Mouse (Mus musculus) midbrain, embryonic 11.5 days (tissue): ENCODE data around the gene Nck1. TPM values are rescaled to one million over a fixed set of nuclear protein-coding genes. Genes with fewer than 3 reads are reported as not detected.

Experiments used
- ATAC-seq: fragments of 200-750 bp; cut with Nextera tagmentation; 2 replicates; pipeline ENCODE4 v1.8.0; 2017; ENCODE audit warnings: moderate TSS enrichment, moderate library complexity; ENCODE audit not compliant: low FRiP score
- DNase-seq: peaks from one replicate; pipeline ENCODE4 v3.0.0; 2015; ENCODE audit warnings: low spot score; ENCODE audit errors: missing footprints
- H3K27ac ChIP-seq: fragments of 300-500 bp; sonication (generic); 2 replicates; pipeline ENCODE4 v1.5.1; 2014; ENCODE audit warnings: low read depth, low read length
- H3K27me3 ChIP-seq: fragments of 300-500 bp; sonication (generic); 2 replicates; pipeline ENCODE4 v1.6.1; 2014; ENCODE audit warnings: mild to moderate bottlenecking, low read length, moderate library complexity, mixed read lengths; ENCODE audit not compliant: control insufficient read depth, insufficient read depth
- H3K36me3 ChIP-seq: fragments of 300-500 bp; sonication (generic); 2 replicates; pipeline ENCODE4 v1.6.1; 2014; ENCODE audit warnings: mild to moderate bottlenecking, low read length, moderate library complexity, mixed read lengths; ENCODE audit not compliant: control insufficient read depth, insufficient read depth
- H3K4me1 ChIP-seq: fragments of 300-500 bp; sonication (generic); 2 replicates; pipeline ENCODE4 v1.6.1; 2014; ENCODE audit warnings: low read length; ENCODE audit not compliant: control insufficient read depth, insufficient read depth
- H3K4me2 ChIP-seq: fragments of 300-500 bp; sonication (generic); 2 replicates; pipeline ENCODE4 v1.6.1; 2014; ENCODE audit warnings: mild to moderate bottlenecking, moderate library complexity
- H3K4me3 ChIP-seq: fragments of 300-500 bp; sonication (generic); 2 replicates; pipeline ENCODE4 v1.5.1; 2014; ENCODE audit warnings: low read depth, low read length
- H3K9ac ChIP-seq: fragments of 300-500 bp; sonication (generic); 2 replicates; pipeline ENCODE4 v1.6.1; 2014; ENCODE audit warnings: low read length
- H3K9me3 ChIP-seq: fragments of 300-500 bp; sonication (generic); 2 replicates; pipeline ENCODE4 v1.6.1; 2016; ENCODE audit warnings: low read length; ENCODE audit not compliant: control insufficient read depth
- WGBS: fragments of 180-500 bp; shearing (Covaris S2); extraction: QIAGEN DNeasy Blood & Tissue Kit; methylation state at CpG from one replicate; pipeline ENCODE4 v1.1.7; 2014; 5-methylcytosine and 5-hydroxymethylcytosine counted together
- polyA plus RNA-seq: library from polyadenylated mRNA; unstranded; fragments of >200 nt; fragmentation: Nextera tagmentation; extraction: Ambion mirVana; gene quantifications from 2 replicates; pipeline ENCODE4 v1.2.1, GENCODE M21; 2014

Nck1 gene
- polyA plus RNA-seq, 1 experiment from 2014 or later = 77.8 TPM

DNA sequence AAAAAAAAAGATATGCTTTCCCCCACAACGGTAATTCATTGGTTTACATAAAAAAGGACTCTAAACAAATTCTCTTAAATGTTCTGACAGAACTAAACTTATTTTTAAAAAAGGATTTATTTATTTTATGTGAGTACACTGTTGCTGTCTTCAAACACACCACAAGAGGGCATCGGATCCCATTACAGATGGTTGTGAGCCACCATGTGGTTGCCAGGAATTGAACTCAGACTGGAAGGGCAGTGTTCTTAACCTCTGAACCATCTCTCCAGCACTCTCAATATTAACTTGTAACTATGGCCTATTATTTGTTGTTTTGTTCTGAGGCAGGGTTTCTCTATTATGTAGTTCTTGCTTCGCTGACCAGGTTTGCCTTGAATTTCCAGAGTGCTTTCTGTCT is 25.9 kb downstream of the Nck1 start:
- whole genome bisulfite sequencing = 97% methylated on average over 3 of the region's 3 CpGs
- H3K4me1 ChIP-seq = no peaks in the 10 kb centered on the region
- no peaks in the 10 kb centered on the region for H3K36me3 ChIP-seq
- H3K27me3 ChIP-seq = no peaks in the 10 kb centered on the region
- H3K4me2 ChIP-seq = no peak overlapping the region
- H3K27ac ChIP-seq = no peak overlapping the region
- no peaks in the 10 kb centered on the region for H3K9me3 ChIP-seq
- ATAC-seq (no peak), DNase-seq (no peak)
- no peak overlapping the region for H3K4me3 ChIP-seq
- H3K9ac ChIP-seq = no peak overlapping the region

DNA sequence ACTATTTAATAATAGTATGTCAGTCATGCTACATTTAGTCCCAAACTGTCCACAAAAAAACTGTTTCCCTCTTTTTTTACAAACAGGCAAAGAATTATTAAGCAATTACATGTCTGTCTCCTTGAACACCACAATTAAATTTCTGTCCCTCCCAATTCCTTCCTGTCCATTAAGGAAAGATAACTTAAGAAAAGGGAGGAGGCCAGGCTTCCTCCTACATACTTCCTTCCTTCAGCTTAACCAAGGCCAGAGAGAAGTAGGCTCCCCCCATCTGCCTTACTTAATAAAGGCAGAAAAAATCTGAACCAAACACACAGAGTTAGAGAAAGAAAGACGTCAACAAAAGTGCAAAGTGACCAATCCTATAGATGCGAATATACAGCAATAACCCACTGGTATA is 38.4 kb downstream of the Nck1 start:
- Histone ChIP-seq H3K36me3 (no peaks in the 10 kb centered on the region), H3K27ac (no peak overlapping the region), H3K9me3 (no peaks in the 10 kb centered on the region), H3K4me2 (no peak overlapping the region), H3K4me3 (no peak overlapping the region), H3K9ac (no peak overlapping the region), H3K4me1 (no peaks in the 10 kb centered on the region), H3K27me3 (no peaks in the 10 kb centered on the region)
- DNase-seq (no peak), ATAC-seq (no peak)
- WGBS = 91% methylated on average over 2 of the region's 2 CpGs

DNA sequence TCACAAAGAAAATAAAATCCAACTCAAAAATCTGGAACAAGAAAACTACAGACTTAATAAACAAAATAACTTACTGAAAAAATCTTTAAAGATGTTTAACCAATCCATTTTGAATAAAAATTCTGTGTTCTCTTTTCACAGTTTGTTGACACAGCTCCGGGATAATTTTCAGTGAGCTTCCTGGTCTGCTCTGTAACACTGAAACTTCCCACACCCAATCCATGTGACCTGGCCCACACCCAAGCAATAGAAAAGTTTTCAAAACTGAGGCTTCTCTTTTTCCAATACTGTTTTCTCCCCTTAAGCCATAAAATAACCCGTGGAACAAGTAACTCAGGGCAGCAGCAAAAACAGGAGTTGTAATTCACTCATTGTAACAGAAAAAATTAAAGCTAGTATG is 39.3 kb downstream of the Nck1 start:
- no peak overlapping the region for H3K4me2 ChIP-seq
- H3K36me3 ChIP-seq = no peaks in the 10 kb centered on the region
- ATAC-seq (no peak), DNase-seq (no peak)
- no peaks in the 10 kb centered on the region for H3K4me1 ChIP-seq
- no peaks in the 10 kb centered on the region for H3K9me3 ChIP-seq
- H3K9ac ChIP-seq = no peak overlapping the region
- no peaks in the 10 kb centered on the region for H3K27me3 ChIP-seq
- no peak overlapping the region for H3K27ac ChIP-seq
- no peak overlapping the region for H3K4me3 ChIP-seq
- 77% methylated on average over 2 of the region's 2 CpGs for WGBS

DNA sequence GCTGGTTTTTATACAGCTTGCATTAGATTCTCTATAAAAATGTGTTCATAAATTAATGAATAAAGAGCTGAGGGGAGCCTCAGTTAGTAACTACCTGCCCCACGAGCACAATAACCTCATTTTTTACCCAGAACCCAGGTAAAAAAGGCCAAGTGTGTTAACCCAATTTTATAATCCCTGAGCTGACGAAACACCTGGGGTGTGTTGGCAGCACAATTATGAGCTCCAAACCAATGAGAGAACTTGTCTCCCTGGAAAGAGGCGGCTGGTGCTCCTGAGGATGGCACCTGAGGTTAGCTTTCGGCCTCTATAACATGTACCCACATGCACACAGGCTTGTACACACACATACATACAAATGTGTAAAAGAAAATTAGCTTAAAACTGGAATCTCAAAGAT is 40.4 kb downstream of the Nck1 start:
- ATAC-seq = no peak
- WGBS = 92% methylated on average over 4 of the region's 4 CpGs
- no peaks in the 10 kb centered on the region for H3K27me3 ChIP-seq

DNA sequence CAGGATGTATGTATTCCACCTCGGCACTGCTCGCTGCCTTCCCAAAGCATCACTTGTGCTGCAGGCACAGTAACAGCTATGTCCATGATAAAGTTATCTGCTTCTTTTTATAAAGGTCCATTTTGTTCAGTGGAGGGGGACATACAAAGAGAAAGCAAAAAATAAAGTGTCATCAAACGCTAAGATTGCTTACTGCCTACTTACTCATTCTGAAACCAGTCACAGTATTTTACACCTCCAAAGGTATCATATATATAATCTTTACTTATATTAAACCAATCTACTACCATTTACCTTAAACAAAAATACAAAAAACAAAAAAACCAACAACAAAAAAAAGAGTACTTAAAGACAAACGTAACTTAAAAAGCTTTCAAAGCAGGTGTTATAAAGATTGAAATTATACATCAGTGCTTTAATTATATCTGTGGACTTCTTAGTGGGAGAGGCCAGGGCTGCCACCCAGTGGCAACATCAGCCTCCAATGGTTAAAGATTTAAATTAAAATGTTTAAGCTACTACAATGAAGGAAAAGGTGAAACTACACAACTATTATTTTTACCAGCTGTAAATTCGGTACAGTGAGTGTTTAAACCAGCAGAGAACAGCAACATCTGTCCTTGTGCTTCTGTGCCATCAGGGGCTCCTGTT is 52.2 kb downstream of the Nck1 start:
- 88% methylated on average over 5 of the region's 5 CpGs for WGBS

More for the DNA sequence above, 40.4 kb downstream of the Nck1 start:
- Histone ChIP-seq H3K9ac (no peak overlapping the region), H3K4me1 (no peaks in the 10 kb centered on the region), H3K4me2 (no peak overlapping the region), H3K27ac (no peak overlapping the region), H3K9me3 (no peaks in the 10 kb centered on the region), H3K4me3 (no peak overlapping the region), H3K36me3 (no peaks in the 10 kb centered on the region)
- DNase-seq = no peak

DNA sequence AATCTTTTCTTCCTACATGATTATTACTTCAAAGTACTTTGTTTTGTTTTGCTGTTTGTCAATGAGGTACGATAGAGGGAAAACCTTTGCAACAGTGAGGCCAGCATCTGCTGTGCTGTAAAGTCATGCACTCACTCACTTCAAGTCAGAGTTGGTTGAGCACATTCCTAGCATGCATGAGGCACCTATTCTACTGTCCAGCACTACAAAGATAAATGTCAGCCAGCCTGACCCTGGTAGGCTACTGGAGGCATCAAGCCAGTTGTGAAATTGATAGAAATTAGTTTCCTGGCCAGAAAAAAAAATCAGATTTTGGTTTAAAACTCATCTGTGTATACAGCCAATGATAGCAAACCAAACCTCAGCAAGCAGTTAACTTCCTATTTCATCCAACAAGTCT is 54.5 kb downstream of the Nck1 start:
- 0 out of 2 replicates have a peak, but pooled peaks cover 2% of the 10 kb centered on the region for H3K36me3 ChIP-seq

More for the DNA sequence above, 52.2 kb downstream of the Nck1 start:
- Histone ChIP-seq H3K9me3 (no peaks in the 10 kb centered on the region), H3K4me2 (no peak overlapping the region), H3K36me3 (0 out of 2 replicates have a peak, but pooled peaks cover 2% of the 10 kb centered on the region), H3K27me3 (no peaks in the 10 kb centered on the region), H3K27ac (no peak overlapping the region), H3K4me1 (no peaks in the 10 kb centered on the region), H3K9ac (no peak overlapping the region), H3K4me3 (no peak overlapping the region)
- ATAC-seq = no peak
- peak; percentile 79 for DNase-seq

DNA sequence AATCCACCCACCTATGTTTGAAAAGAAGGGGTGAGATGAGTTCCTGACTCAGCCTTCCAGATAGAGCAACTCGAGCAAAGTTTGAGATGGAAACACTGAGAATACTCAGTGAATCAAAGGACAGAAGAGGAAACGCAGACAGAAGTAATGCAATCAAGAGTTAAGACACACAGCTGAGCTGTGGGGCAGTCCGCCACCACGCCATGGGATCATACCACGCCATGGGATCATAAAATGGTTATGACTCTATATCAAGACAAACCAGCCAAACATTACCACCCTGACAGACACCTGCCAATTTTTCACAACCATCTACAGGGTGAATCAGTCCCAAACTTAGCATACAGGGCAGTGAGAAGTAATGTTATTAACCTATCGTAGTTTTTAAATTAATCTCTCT is 57.0 kb downstream of the Nck1 start:
- ATAC-seq (no peak), DNase-seq (no peak)
- Histone ChIP-seq H3K27me3 (no peaks in the 10 kb centered on the region), H3K4me3 (no peak overlapping the region), H3K27ac (no peak overlapping the region), H3K36me3 (0 out of 2 replicates have a peak, but pooled peaks cover 2% of the 10 kb centered on the region), H3K9me3 (no peaks in the 10 kb centered on the region), H3K4me2 (no peak overlapping the region), H3K9ac (no peak overlapping the region), H3K4me1 (no peaks in the 10 kb centered on the region)
- WGBS = 97% methylated on average over 6 of the region's 6 CpGs

More for the DNA sequence above, 54.5 kb downstream of the Nck1 start:
- Histone ChIP-seq H3K4me3 (no peak overlapping the region), H3K4me2 (no peak overlapping the region), H3K27me3 (no peaks in the 10 kb centered on the region), H3K9me3 (no peaks in the 10 kb centered on the region), H3K27ac (no peak overlapping the region), H3K4me1 (no peaks in the 10 kb centered on the region), H3K9ac (no peak overlapping the region)
- no peak for ATAC-seq
- WGBS = 100% methylated on average over 1 of the region's 1 CpGs
- DNase-seq = peak; percentile 71

DNA sequence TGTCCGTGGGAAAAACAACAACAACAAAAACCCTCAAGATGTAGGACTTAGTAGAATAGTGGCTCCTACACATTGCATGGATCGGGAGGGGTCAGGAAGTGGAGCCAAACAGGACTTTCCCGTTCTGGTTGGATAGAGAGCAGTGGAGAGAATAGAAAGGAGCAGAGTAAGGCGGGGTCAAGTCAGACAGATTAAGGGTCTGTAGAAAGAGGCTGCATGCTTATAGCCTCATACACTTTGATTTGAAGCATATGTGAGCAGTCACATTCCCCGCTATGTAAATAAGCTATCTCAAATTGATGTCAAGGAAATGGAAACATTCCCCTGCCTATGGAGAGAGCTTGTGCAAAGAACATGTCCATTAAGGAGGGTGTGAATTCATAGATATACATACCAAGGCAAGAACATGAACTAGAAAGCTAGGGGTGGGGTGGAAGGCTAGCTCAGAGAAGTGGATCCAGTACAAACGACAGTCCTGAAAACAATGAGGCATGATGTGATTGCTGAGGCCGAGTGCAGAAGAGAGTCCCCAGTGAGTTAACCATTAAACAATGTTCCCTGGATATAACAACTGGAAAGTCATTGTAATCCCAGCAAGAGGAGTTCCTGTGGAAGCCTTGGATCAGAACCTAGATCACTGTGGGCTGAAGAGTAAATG is 57.7 kb downstream of the Nck1 start:
- H3K4me3 ChIP-seq = no peak overlapping the region
- no peak for ATAC-seq
- 0 out of 2 replicates have a peak, but pooled peaks cover 2% of the 10 kb centered on the region for H3K36me3 ChIP-seq
- WGBS = 74% methylated on average over 7 of the region's 7 CpGs
- no peak for DNase-seq
- no peak overlapping the region for H3K27ac ChIP-seq
- no peaks in the 10 kb centered on the region for H3K4me1 ChIP-seq
- H3K27me3 ChIP-seq = no peaks in the 10 kb centered on the region
- H3K9me3 ChIP-seq = no peaks in the 10 kb centered on the region
- H3K9ac ChIP-seq = no peak overlapping the region
- no peak overlapping the region for H3K4me2 ChIP-seq

DNA sequence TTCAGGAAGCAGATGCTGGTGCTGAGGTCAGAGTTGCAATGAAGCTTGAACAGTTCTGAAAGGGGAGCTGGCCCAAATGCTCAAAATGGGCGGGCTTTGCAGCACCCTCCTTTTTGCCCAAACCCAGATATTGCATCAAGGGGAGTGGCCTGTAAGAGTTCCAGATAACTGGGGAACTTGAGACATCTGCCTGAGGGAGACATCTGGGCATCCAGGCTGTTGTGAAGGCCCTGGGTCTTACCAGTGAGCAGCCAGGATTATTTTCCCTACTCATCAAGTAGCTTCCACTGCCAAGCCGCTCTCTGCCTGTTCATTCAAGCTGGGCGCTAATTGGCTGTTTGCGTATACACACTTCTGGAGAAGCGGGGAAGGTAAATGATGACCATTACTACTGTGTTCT is 59.5 kb downstream of the Nck1 start, which contains the start of gene Il20rb:
TSS of gene Il20rb (minus strand) at position 358 of the 400 bp plus-strand sequence.
- ATAC-seq (no peak), DNase-seq (peak; percentile 31)
- no peak within 1 kb of the TSS for H3K9ac ChIP-seq
- no peak within 1 kb of the TSS for H3K27ac ChIP-seq
- no peaks in the 10 kb centered on the region for H3K27me3 ChIP-seq
- H3K4me2 ChIP-seq = no peak within 1 kb of the TSS
- H3K9me3 ChIP-seq = no peaks in the 10 kb centered on the region
- H3K36me3 ChIP-seq = 0 out of 2 replicates have a peak, but pooled peaks cover 2% of the 10 kb centered on the region
- WGBS = 86% methylated on average over 5 of the region's 5 CpGs
- no peaks in the 10 kb centered on the region for H3K4me1 ChIP-seq
- no peak within 1 kb of the TSS for H3K4me3 ChIP-seq
